Mouse (Mus musculus) cerebellum, adult 2 months (tissue): ENCODE measurements around the gene Ypel5.

Experiments
- CTCF ChIP-seq: fragments of 200-500 bp; IDR thresholded peaks from 2 replicates; pipeline ENCODE4 v1.5.1; 2011; ENCODE audit warnings: low read depth, mild to moderate bottlenecking, control low read depth, low read length, moderate library complexity, borderline replicate concordance; ENCODE audit not compliant: insufficient read depth
- POLR2A ChIP-seq: fragments of 200-500 bp; IDR thresholded peaks from 2 replicates; pipeline ENCODE4 v1.6.1; 2011; ENCODE audit warnings: low read length, control low read depth, borderline replicate concordance; ENCODE audit not compliant: insufficient read depth

DNA sequence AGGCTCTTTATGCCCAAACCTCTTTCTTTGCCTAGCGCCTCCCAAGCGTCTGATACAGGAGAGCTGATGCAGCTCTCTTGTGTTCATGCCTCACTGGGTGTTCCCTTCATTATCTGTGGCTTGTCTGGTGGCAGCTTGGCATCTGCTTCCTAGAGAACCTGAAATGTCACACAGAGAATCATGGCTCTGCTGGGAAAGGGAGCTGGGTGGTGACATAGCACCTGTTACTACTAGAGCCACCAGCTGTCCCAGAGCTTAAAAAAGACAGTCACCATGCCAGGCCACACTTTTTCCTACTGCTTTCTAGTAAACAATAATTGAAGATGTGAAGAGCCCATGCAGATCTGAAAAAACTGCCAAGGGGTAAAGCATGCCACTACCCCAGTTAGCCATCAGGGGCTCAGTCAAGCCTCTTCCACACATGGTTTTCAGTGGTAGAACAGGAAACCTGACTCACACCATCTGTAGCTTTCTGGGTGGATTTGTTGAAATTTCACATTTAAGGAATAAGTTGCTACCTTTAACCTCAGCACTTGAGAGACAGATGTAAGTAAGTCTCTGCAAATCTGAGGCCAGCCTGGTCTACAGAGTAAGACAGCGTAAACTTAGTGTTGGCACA lies 9.2 kb upstream of the Ypel5 start:
- TF ChIP-seq POLR2A (no peak), CTCF (no peak)
